Mouse (Mus musculus) heart, postnatal 14 days (tissue): ENCODE measurements at regions not wholly inside any gene's neighbourhood (a gene's known extent, or its start where the extent isn't known, plus 50 kb on each side); places are given as distances from the start of the nearest gene placed in this dataset.

ENCODE experiments used
- DNase-seq, 2 experiments: peaks; one replicate each; pipeline ENCODE4 v3.0.0; 2021 to 2022
- intact Hi-C: fragments of 180-260 bp; cut with DNase I; formaldehyde crosslinking; loops from one replicate; pipeline ENCODE4 v1.15.1; 2025

DNA sequence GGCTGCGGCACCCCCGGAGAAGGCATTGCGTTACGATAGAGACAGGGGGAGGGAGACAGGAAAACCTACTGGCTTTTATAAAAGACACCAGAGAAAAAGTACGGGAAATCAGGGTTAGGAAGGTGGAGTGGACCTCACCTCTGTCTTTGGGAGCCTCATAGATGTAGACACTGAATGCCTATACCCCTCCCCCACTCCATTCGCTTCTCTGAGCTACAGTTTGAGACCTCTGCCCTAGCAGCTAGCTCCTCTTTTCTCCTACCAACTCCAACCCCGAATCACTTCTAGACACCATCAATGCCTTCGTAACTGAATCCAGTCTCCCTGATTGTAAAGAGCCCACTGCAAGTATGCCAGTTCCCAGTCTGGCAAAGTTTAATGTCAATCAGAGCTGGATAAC is 118.5 kb downstream of the Slc38a6 start:
- intact Hi-C loops, result loop anchor here (5.0 kb wide), 1 partner anchor 118 kb away; the partner anchor contains the start of genes Slc38a6 and Trmt5
- DNase-seq, result no peak

DNA sequence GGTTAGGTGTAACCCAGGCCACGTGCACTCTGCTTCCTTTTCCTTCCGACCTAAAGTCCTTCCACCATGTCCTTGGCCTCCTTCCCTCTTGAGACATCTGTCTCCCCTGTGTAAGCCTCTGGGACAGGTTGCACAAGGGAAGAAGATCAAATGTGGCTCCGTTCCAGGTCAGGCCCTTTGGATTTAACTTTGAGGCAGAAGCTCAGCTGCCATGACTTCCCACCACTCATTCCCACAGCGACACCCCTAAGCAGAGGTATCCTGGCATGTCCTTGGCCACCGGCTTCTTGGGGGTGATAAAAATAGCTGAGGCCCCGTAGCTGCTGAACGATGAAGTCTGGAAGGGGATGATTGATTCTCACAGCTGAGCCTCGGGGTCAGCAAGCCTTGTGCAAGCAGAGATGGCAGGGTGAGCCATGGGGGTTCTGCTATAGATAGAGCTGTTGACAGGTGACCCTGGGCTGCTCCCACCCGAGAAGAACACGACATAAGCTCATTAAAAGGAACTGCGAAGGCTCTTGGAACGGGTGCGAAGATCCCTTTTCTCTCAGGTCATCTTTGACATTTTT is 117.4 kb downstream of the Slc38a6 start:
- intact Hi-C loops, result no loop called here
- peak in 1 of 2 experiments; percentile 2 for DNase-seq
